Mouse (Mus musculus): ENCODE data around the gene Rpl18a.

GRCm38 (mm10) chr8:70905463-70905830, 8.2 kb upstream of the Rpl18a start:
- no peak for TF ChIP-seq CTCF (conservative IDR thresholded peaks at IDR 0.05; ENCODE audit: insufficient read depth, insufficient read length, low read depth, low read length)
- TF ChIP-seq POLR2A (IDR thresholded peaks at IDR 0.05; ENCODE audit: low read depth, low read length), result no peak

Measured in kidney, adult 2 months (tissue).